Mouse (Mus musculus) B cell, adult 2 months (primary cell): ENCODE data around the gene Prkar1a.
A peak's percentile ranks its signal among the peaks of the same experiment; 100 is the strongest.
"Not testable (repeated sequence)": the region's sequence is repeated elsewhere in the genome, so short reads cannot be mapped to it uniquely, and the experiment has no call there.

Source experiments
- DNase-seq, 2 experiments: peaks; one replicate each; pipeline ENCODE4 v3.0.0; 2022

Gene Prkar1a

DNA sequence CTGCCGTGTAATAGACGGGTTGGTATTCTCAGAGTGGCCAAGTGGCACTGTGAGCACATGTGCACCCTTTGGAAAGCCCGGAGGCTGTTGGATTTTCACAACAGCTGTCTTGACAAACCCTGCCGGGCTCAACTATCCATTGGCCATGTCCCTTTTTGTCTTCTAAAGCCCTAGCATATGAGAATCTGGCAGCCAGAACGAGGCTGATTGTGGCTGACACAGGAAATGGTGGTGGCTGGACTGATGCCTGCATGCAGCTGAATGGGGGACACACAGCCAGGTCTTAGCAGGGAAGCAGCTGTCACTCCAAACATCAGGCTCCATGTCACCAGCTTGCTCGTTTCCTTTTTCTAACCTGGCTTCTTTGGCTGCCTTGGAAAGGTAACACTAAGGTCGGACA, 695 bp upstream of the Prkar1a start:
- no peak for DNase-seq

- DNase-seq, result peak; percentile 81
These were observed 933 bp downstream of the Prkar1a start for GRCm38 (mm10) chr11:109649975-109650701.

DNA sequence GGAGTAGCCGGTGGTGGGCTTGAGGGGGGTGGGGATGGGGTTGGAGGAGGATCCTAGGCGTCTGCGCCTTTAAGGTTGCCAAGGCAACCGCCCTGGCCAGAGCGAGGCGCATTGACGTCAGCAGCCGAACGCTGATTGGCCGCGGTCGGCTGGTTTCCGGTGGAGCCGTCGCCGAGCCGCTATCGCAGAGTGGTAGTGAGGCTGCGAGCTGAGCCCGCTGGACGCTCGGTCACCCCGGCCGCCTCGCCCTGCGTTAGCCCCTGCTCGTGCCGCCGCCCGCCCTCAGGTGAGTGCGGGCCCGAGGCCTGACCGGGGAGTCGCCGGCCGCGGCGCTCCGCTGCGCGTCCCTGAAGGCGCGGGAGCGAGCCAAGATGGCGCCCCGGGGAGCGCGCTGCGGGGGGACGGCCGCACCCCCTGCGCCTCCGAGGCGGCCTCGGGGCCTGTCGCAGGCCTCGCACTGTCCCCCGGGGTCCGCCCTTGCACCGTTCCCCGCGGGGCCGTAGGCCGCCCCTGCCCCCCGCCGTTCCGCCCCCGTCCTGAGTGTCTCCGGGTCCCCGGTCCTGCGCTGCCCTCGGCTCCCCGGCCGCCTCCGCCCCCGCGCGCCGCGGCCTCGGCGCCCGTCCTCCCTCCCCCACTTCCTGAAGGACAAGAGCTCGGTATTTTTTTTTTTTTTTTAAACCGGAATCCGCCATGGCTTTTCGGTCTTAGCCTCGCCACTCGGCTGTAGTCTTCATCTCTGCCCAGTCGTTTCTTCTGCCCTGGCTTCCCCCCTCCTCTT, 1.8 kb downstream of the Prkar1a start:
- DNase-seq, result peak; percentile 91 to 93

GRCm38 (mm10) chr11:109651566-109652024, 2.4 kb downstream of the Prkar1a start:
- DNase-seq, result peak; percentile 43

DNA sequence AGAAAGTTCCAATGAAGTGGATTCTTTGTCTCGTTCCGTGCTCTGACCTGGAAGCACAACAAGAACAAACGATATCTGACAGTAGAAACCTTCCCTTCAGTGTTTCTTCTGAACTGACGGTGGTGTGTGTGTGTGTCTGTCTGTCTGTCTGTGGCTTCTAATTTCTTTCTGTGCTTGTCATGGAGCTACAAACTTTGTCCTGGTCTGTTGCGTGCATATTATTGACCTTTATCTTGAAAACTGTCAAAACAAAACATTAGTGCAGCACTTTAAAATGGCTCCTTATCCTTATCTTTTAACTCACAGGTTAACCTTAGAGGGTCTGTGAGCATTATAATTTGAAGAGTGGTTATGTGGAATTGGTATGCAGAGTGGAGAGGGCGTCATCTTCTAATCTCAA, 3.3 kb downstream of the Prkar1a start:
- DNase-seq, result no peak

DNA sequence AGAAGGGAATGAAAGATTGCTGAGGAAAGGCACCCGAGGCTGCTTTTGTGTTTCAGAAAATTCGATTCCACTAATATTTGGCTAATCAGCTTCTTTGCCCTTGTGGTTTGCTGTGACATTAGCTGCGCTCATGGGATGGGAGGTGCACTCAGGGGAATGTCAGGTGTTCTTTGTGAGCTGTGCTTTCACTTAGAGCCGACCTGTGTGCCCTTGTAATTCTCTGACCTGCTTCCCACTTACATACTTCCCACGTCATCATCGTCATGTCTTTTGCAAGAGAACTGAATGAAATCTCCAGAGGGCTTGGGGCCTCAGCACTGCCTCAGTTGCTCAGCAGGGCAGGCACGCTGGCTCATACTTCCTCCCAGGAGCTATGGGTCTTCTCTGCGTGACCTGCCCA, 4.0 kb downstream of the Prkar1a start:
- DNase-seq, result no peak

GRCm38 (mm10) chr11:109654581-109654980, 5.4 kb downstream of the Prkar1a start:
- no peak for DNase-seq

GRCm38 (mm10) chr11:109656232-109656631, 7.0 kb downstream of the Prkar1a start:
- no peak for DNase-seq

GRCm38 (mm10) chr11:109660526-109660925, 11.3 kb downstream of the Prkar1a start:
- DNase-seq, result not testable (repeated sequence)

GRCm38 (mm10) chr11:109664293-109664692, 15.1 kb downstream of the Prkar1a start:
- DNase-seq, result no peak

GRCm38 (mm10) chr11:109665424-109665823, 16.2 kb downstream of the Prkar1a start:
- no peak for DNase-seq

DNA sequence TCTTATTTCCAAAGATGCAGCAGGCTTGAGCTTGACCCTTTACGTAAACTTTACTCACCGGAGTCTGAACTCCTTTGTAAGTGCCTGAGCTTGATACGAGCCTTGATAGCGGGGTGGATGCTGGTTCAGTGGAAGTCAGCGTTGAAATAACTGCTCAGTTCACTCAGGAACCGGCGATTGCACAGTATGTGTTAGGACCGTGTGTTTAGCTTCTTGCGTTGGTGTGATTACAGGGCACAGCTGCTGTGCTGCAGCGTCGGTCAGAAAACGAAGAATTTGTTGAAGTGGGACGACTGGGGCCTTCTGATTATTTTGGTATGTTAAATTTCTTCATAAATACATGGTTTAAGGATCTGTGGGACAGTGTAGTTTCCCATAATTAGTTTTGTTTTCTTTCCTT, 17.2 kb downstream of the Prkar1a start:
- no peak for DNase-seq

- DNase-seq, result no peak
These were observed 18.2 kb downstream of the Prkar1a start for GRCm38 (mm10) chr11:109667371-109667770.

GRCm38 (mm10) chr11:109668115-109668725, 19.0 kb downstream of the Prkar1a start:
- DNase-seq, result no peak

- no peak for DNase-seq
These were observed 20.0 kb downstream of the Prkar1a start for GRCm38 (mm10) chr11:109669149-109669708.

DNA sequence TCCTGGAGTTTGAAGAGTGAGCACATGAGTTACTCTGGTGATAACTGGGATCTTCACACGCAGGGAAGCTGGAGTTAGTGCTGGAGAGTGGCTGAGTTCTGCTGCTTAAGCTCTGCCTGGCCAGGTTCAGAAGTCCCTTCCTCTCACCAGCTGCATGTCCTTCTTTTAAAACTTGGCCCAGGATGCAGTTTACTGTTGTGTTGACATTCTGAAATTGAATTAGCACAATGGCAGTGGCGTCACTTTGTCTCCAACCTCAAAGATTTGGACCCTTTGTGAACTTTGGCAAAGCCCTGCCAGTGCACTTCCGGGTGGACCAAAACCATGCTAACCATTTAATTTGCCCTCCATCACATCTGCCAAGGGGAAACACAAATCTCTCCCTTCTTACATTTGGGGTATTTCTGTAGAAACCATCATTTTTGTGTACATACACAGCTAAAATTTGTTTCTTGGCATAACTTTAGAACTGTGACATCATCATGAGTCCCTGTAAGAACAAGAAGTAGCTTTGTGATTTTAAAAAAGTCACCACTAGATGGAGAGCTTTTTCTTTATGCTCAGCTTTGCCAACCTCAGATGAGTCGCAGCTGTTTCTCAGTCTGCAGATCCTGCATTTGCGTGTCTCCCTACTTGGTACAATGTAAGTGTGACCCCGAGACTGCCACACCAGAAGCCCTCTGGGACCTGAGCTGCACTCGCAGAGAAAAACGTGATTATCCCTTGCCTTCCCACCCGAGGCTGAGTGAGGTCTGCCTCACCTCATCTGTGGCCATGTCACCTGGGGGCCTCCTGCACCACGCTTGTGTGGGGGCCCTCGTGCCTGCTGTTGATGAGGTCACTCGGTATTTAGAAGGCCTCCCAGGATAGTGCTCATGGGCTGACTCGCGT, 21.1 kb downstream of the Prkar1a start:
- no peak for DNase-seq

GRCm38 (mm10) chr11:109671136-109672020, 22.2 kb downstream of the Prkar1a start:
- DNase-seq, result no peak

GRCm38 (mm10) chr11:109672021-109672324, 22.8 kb downstream of the Prkar1a start:
- no peak for DNase-seq

DNA sequence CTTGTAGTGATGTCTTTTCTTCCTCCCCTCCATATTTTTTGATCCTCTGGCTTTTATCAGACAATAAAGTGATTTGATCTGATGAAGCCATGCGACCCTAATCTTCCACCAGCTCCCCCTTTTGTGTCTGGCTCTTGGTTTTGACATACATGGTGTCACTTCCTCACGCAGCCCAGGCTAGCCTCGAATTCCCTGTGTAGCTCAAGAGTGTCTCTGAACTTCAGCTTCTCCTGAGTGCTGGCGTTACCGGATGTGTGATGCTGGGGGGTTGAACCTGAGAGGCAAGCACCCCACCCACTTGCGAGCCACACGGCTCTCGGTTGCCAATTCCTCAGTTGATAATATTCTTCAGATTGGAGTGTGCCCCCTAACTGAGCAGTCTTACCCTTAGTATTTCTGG, 23.2 kb downstream of the Prkar1a start:
- no peak for DNase-seq

GRCm38 (mm10) chr11:109672881-109673739, 23.9 kb downstream of the Prkar1a start:
- DNase-seq, result no peak
